Mouse (Mus musculus): ENCODE results near the gene Arhgef2.
A peak's percentile ranks its signal among the peaks of the same experiment; 100 is the strongest.
"Not testable (repeated sequence)": the region's sequence is repeated elsewhere in the genome, so short reads cannot be mapped to it uniquely, and the experiment has no call there.

Gene Arhgef2

GRCm38 (mm10) chr3:88605666-88606065 is at the start of gene Arhgef2:
Arhgef2 (plus strand) TSS chr3:88605966.
- not testable (repeated sequence) for DNase-seq (ENCODE audit: low read depth, low spot score)

GRCm38 (mm10) chr3:88556616-88557015 is 49.1 kb upstream of the Arhgef2 start:
- no peak for DNase-seq (ENCODE audit: low read depth, low spot score)

GRCm38 (mm10) chr3:88559596-88559995 is 46.2 kb upstream of the Arhgef2 start:
- DNase-seq (ENCODE audit: low read depth, low spot score): no peak

GRCm38 (mm10) chr3:88561989-88562388 is 43.8 kb upstream of the Arhgef2 start:
- DNase-seq (ENCODE audit: low read depth, low spot score): no peak

- DNase-seq (ENCODE audit: low read depth, low spot score): no peak
Observed at GRCm38 (mm10) chr3:88563442-88563841, 42.3 kb upstream of the Arhgef2 start.

- no peak for DNase-seq (ENCODE audit: low read depth, low spot score)
Observed at GRCm38 (mm10) chr3:88563966-88564365, 41.8 kb upstream of the Arhgef2 start.

GRCm38 (mm10) chr3:88566116-88566515 is 39.6 kb upstream of the Arhgef2 start:
- no peak for DNase-seq (ENCODE audit: low read depth, low spot score)

GRCm38 (mm10) chr3:88566536-88567061 is 39.2 kb upstream of the Arhgef2 start:
- DNase-seq (ENCODE audit: low read depth, low spot score): no peak

GRCm38 (mm10) chr3:88567892-88568291 is 37.9 kb upstream of the Arhgef2 start:
- DNase-seq (ENCODE audit: low read depth, low spot score): no peak

GRCm38 (mm10) chr3:88568615-88569014 is 37.2 kb upstream of the Arhgef2 start:
- DNase-seq (ENCODE audit: low read depth, low spot score): no peak

- DNase-seq (ENCODE audit: low read depth, low spot score): no peak
Observed at GRCm38 (mm10) chr3:88569093-88569492, 36.7 kb upstream of the Arhgef2 start.

- no peak for DNase-seq (ENCODE audit: low read depth, low spot score)
Observed at GRCm38 (mm10) chr3:88569694-88570093, 36.1 kb upstream of the Arhgef2 start.

- DNase-seq (ENCODE audit: low read depth, low spot score): no peak
Observed at GRCm38 (mm10) chr3:88570341-88570740, 35.4 kb upstream of the Arhgef2 start.

- peak; percentile 80 for DNase-seq (ENCODE audit: low read depth, low spot score)
Observed at GRCm38 (mm10) chr3:88571856-88572255, 33.9 kb upstream of the Arhgef2 start.

- peak; percentile 79 for DNase-seq (ENCODE audit: low read depth, low spot score)
Observed at GRCm38 (mm10) chr3:88572835-88573234, 32.9 kb upstream of the Arhgef2 start.

- no peak for DNase-seq (ENCODE audit: low read depth, low spot score)
Observed at GRCm38 (mm10) chr3:88573810-88574209, 32.0 kb upstream of the Arhgef2 start.

- peak; percentile 60 for DNase-seq (ENCODE audit: low read depth, low spot score)
Observed at GRCm38 (mm10) chr3:88575540-88575939, 30.2 kb upstream of the Arhgef2 start, which contains the start of gene Ssr2. Ssr2 (plus strand) TSS chr3:88575876.

- DNase-seq (ENCODE audit: low read depth, low spot score): not testable (repeated sequence)
Observed at GRCm38 (mm10) chr3:88577846-88578245, 27.9 kb upstream of the Arhgef2 start.

GRCm38 (mm10) chr3:88578498-88579424 is 27.0 kb upstream of the Arhgef2 start:
- DNase-seq (ENCODE audit: low read depth, low spot score): no peak

- DNase-seq (ENCODE audit: low read depth, low spot score): no peak
Observed at GRCm38 (mm10) chr3:88579454-88580117, 26.2 kb upstream of the Arhgef2 start.

GRCm38 (mm10) chr3:88585769-88586168 is 20.0 kb upstream of the Arhgef2 start:
- DNase-seq (ENCODE audit: low read depth, low spot score): no peak

GRCm38 (mm10) chr3:88586640-88587039 is 19.1 kb upstream of the Arhgef2 start:
- DNase-seq (ENCODE audit: low read depth, low spot score): no peak

Data from WW6 (cell line).